Mouse (Mus musculus): ENCODE results near the gene Mkln1. TPM values are rescaled to one million over a fixed set of nuclear protein-coding genes. Genes with fewer than 3 reads are reported as not detected.

Mkln1 gene
- polyA plus RNA-seq, 1 experiment from 2014 or later: 184 TPM

DNA sequence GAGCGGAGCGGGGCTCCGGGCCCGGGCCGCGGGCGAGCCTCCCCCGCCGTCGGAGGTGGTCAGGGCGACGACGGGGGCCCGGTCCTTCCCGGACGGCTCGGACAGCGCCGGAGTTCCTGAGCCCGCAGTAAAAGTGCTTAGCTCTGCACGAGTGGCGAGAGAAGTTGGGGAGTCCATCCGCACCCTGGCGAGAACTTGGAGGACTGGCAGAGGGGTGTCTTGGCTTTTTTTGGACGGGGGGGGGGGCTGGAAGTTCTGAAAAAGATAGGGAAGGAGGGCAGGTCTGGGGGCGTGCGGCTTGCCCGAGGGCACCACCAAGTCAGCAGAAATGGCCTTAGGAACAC, 643 bp downstream of the Mkln1 start:
- ATAC-seq (ENCODE audit: insufficient read depth): peak; percentile 74
- no peaks in the 10 kb centered on the region for H3K9me3 ChIP-seq (ENCODE audit: low read depth, low read length)
- no peak for DNase-seq
- under 1% methylated on average over 28 of the region's 28 CpGs for WGBS
- H3K4me3 ChIP-seq (ENCODE audit: low read depth, low read length): peak overlapping the region; percentile 98
- H3K36me3 ChIP-seq (ENCODE audit: insufficient read depth): no peaks in the 10 kb centered on the region
- H3K27ac ChIP-seq (ENCODE audit: low read depth): peak overlapping the region; percentile 94
- peak overlapping the region; percentile 82 for H3K4me2 ChIP-seq
- no peaks in the 10 kb centered on the region; the same call in none of the 2 replicates for H3K4me1 ChIP-seq (ENCODE audit: insufficient read depth)
- peak overlapping the region; percentile 98 for H3K9ac ChIP-seq
- no peaks in the 10 kb centered on the region for H3K27me3 ChIP-seq (ENCODE audit: insufficient read depth, low read length)
- TF ChIP-seq CTCF (IDR thresholded peaks at IDR 0.05; ENCODE audit: low read depth): no peak

DNA sequence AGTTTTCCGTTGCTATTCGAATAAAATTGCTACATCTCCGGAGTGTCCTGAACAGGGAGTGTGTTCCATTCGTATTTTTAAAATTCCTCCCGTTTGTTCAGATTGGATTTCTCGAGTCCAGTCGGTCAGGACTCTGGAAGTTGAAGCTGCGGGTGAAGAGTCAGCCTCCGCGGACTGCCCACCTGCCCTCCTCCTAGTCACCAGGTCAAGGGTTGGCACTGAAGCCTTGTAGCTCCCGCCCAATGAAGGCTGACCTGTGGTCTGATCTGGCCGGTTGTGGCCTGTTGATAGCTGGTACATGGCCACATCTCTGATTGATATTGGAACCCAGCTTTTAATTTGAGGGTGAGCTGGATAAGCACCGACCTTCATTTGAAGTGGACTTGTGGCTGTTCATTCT, 1.0 kb downstream of the Mkln1 start:
- TF ChIP-seq CTCF (IDR thresholded peaks at IDR 0.05; ENCODE audit: low read depth): no peak
- peak overlapping the region; percentile 94 for H3K27ac ChIP-seq (ENCODE audit: low read depth)
- ATAC-seq (ENCODE audit: insufficient read depth) (no peak), DNase-seq (peak; percentile 41)
- H3K36me3 ChIP-seq (ENCODE audit: insufficient read depth): no peaks in the 10 kb centered on the region
- no peaks in the 10 kb centered on the region for H3K9me3 ChIP-seq (ENCODE audit: low read depth, low read length)
- H3K4me1 ChIP-seq (ENCODE audit: insufficient read depth): no peaks in the 10 kb centered on the region; the same call in none of the 2 replicates
- H3K27me3 ChIP-seq (ENCODE audit: insufficient read depth, low read length): no peaks in the 10 kb centered on the region
- WGBS: 1% methylated on average over 13 of the region's 13 CpGs
- H3K9ac ChIP-seq: peak overlapping the region; percentile 98
- H3K4me2 ChIP-seq: peak overlapping the region; percentile 82
- peak overlapping the region; percentile 98 for H3K4me3 ChIP-seq (ENCODE audit: low read depth, low read length)

- no peaks in the 10 kb centered on the region for H3K4me1 ChIP-seq (ENCODE audit: insufficient read depth)
- no peaks in the 10 kb centered on the region for H3K36me3 ChIP-seq (ENCODE audit: insufficient read depth)
- no peak for ATAC-seq (ENCODE audit: insufficient read depth)
- no peak overlapping the region for H3K27ac ChIP-seq (ENCODE audit: low read depth)
- H3K9ac ChIP-seq: no peak overlapping the region
- no peaks in the 10 kb centered on the region for H3K9me3 ChIP-seq (ENCODE audit: low read depth, low read length)
- no peaks in the 10 kb centered on the region for H3K27me3 ChIP-seq (ENCODE audit: insufficient read depth, low read length)
- no peak for DNase-seq
- TF ChIP-seq CTCF (IDR thresholded peaks at IDR 0.05; ENCODE audit: low read depth): no peak
- no peak overlapping the region for H3K4me2 ChIP-seq
- WGBS: 89% methylated on average over 1 of the region's 1 CpGs
- H3K4me3 ChIP-seq (ENCODE audit: low read depth, low read length): no peak overlapping the region
These were observed 12.5 kb downstream of the Mkln1 start for GRCm38 (mm10) chr6:31411017-31411416.

DNA sequence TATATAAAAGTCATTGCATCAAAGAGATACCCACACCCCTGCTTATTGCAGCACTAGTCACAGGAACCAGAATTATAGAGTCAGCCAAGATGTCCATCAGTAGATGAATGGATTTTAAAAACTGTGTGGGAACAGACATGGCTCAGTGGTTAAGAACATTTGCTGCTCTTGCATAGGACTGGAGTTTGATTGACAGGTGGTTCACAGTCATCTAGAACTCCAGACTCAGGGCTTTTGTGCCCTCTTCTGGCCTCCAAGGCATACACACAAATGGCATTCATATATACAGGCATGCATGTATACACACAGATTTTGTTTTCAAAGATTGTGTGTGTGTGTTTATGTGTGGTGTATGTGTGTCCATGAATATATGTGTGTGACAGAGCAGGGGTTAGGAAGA, 14.0 kb downstream of the Mkln1 start:
- Histone ChIP-seq H3K4me1 (ENCODE audit: insufficient read depth) (no peaks in the 10 kb centered on the region), H3K27ac (ENCODE audit: low read depth) (no peak overlapping the region), H3K9ac (no peak overlapping the region), H3K4me2 (no peak overlapping the region), H3K36me3 (ENCODE audit: insufficient read depth) (no peaks in the 10 kb centered on the region), H3K9me3 (ENCODE audit: low read depth, low read length) (no peaks in the 10 kb centered on the region), H3K4me3 (ENCODE audit: low read depth, low read length) (no peak overlapping the region), H3K27me3 (ENCODE audit: insufficient read depth, low read length) (no peaks in the 10 kb centered on the region)
- no peak for ATAC-seq (ENCODE audit: insufficient read depth)
- peak; percentile 24 for DNase-seq
- TF ChIP-seq CTCF (IDR thresholded peaks at IDR 0.05; ENCODE audit: low read depth): peak; percentile 24; the same call in 1 of the 2 replicates

DNA sequence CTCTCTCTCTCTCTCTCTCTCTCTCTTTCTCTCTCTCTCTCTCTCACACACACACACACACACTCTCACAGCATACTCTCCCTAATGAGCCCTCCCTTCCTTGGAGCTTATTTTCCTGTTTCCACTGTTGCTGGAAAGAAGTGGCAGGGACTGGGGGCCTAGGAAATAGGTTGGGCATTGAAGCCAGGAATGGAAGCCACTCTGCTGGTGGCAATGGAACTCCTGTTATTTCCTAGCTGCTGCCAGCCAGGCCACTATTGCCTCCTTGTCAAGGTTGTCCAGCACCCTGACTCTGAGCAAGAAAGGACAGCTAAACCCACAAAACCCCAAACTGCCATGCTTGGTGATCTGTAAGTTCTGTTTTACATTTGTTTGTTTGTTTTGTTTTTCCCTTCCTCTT, 15.0 kb downstream of the Mkln1 start:
- no peaks in the 10 kb centered on the region for H3K9me3 ChIP-seq (ENCODE audit: low read depth, low read length)
- no peak for TF ChIP-seq CTCF (IDR thresholded peaks at IDR 0.05; ENCODE audit: low read depth)
- no peak overlapping the region for H3K4me2 ChIP-seq
- no peak overlapping the region for H3K9ac ChIP-seq
- DNase-seq (no peak), ATAC-seq (ENCODE audit: insufficient read depth) (no peak)
- no peaks in the 10 kb centered on the region for H3K27me3 ChIP-seq (ENCODE audit: insufficient read depth, low read length)
- H3K27ac ChIP-seq (ENCODE audit: low read depth): no peak overlapping the region
- H3K4me1 ChIP-seq (ENCODE audit: insufficient read depth): no peaks in the 10 kb centered on the region
- H3K4me3 ChIP-seq (ENCODE audit: low read depth, low read length): no peak overlapping the region
- no peaks in the 10 kb centered on the region for H3K36me3 ChIP-seq (ENCODE audit: insufficient read depth)

- Histone ChIP-seq H3K27ac (ENCODE audit: low read depth) (no peak overlapping the region), H3K36me3 (ENCODE audit: insufficient read depth) (no peaks in the 10 kb centered on the region), H3K27me3 (ENCODE audit: insufficient read depth, low read length) (no peaks in the 10 kb centered on the region), H3K9ac (no peak overlapping the region), H3K4me3 (ENCODE audit: low read depth, low read length) (no peak overlapping the region), H3K4me1 (ENCODE audit: insufficient read depth) (no peaks in the 10 kb centered on the region), H3K9me3 (ENCODE audit: low read depth, low read length) (no peaks in the 10 kb centered on the region), H3K4me2 (no peak overlapping the region)
- no peak for TF ChIP-seq CTCF (IDR thresholded peaks at IDR 0.05; ENCODE audit: low read depth)
- DNase-seq: no peak
- 18% methylated on average over 1 of the region's 1 CpGs for WGBS
- ATAC-seq (ENCODE audit: insufficient read depth): no peak
These were observed 15.8 kb downstream of the Mkln1 start for GRCm38 (mm10) chr6:31414303-31414702.

- no peak for TF ChIP-seq CTCF (IDR thresholded peaks at IDR 0.05; ENCODE audit: low read depth)
- no peak for ATAC-seq (ENCODE audit: insufficient read depth)
- Histone ChIP-seq H3K4me2 (no peak overlapping the region), H3K9me3 (ENCODE audit: low read depth, low read length) (no peaks in the 10 kb centered on the region), H3K27ac (ENCODE audit: low read depth) (no peak overlapping the region), H3K27me3 (ENCODE audit: insufficient read depth, low read length) (no peaks in the 10 kb centered on the region), H3K36me3 (ENCODE audit: insufficient read depth) (peaks cover 14% of the 10 kb centered on the region), H3K9ac (no peak overlapping the region), H3K4me1 (ENCODE audit: insufficient read depth) (no peaks in the 10 kb centered on the region), H3K4me3 (ENCODE audit: low read depth, low read length) (no peak overlapping the region)
- DNase-seq: no peak
- WGBS: 79% methylated on average over 3 of the region's 3 CpGs
These were observed 26.9 kb downstream of the Mkln1 start for GRCm38 (mm10) chr6:31425428-31425827.

DNA sequence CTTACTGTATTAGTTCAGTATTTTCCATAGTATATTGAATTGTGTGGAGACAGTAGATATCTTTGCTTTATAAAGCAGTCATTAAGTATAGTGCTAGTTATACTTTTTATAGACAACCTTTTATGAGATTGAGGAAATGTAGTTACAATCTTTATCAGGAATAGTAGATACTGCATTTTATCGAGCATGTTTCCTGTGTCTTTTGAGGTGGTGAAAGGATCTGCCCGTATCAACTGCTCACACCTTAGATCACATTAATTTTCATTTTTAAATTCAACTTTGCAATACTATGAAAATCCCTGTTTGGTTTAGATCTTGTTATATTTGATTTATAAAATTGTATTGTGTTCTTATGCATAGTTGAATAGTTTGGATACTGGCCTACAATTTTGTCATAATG, 38.7 kb downstream of the Mkln1 start:
- Histone ChIP-seq H3K9me3 (ENCODE audit: low read depth, low read length) (no peaks in the 10 kb centered on the region), H3K27ac (ENCODE audit: low read depth) (no peak overlapping the region), H3K27me3 (ENCODE audit: insufficient read depth, low read length) (no peaks in the 10 kb centered on the region), H3K9ac (no peak overlapping the region), H3K4me2 (no peak overlapping the region), H3K36me3 (ENCODE audit: insufficient read depth) (peaks cover 36% of the 10 kb centered on the region), H3K4me1 (ENCODE audit: insufficient read depth) (no peaks in the 10 kb centered on the region), H3K4me3 (ENCODE audit: low read depth, low read length) (no peak overlapping the region)
- ATAC-seq (ENCODE audit: insufficient read depth) (no peak), DNase-seq (no peak)
- no peak for TF ChIP-seq CTCF (IDR thresholded peaks at IDR 0.05; ENCODE audit: low read depth)
- WGBS: 82% methylated on average over 2 of the region's 2 CpGs
